Mouse (Mus musculus): Measurements from ENCODE around the gene Naip5.
"Not testable (repeated sequence)": the region's sequence is repeated elsewhere in the genome, so short reads cannot be mapped to it uniquely, and the experiment has no call there.

Naip5 gene

GRCm38 (mm10) chr13:100246223-100246622 is at the start of gene Naip5:
Gene Naip5 (minus strand): TSS chr13:100246323.
- not testable (repeated sequence) for DNase-seq (ENCODE audit: low spot score)

GRCm38 (mm10) chr13:100284611-100285010 is 38.5 kb upstream of the Naip5 start:
- DNase-seq (ENCODE audit: low spot score), result no peak

- not testable (repeated sequence) for DNase-seq (ENCODE audit: low spot score)
These were observed 25.5 kb upstream of the Naip5 start for GRCm38 (mm10) chr13:100271474-100272132.

GRCm38 (mm10) chr13:100256996-100257395 is 10.9 kb upstream of the Naip5 start:
- not testable (repeated sequence) for DNase-seq (ENCODE audit: low spot score)

GRCm38 (mm10) chr13:100255925-100256324 is 9.8 kb upstream of the Naip5 start:
- DNase-seq (ENCODE audit: low spot score), result not testable (repeated sequence)

DNA sequence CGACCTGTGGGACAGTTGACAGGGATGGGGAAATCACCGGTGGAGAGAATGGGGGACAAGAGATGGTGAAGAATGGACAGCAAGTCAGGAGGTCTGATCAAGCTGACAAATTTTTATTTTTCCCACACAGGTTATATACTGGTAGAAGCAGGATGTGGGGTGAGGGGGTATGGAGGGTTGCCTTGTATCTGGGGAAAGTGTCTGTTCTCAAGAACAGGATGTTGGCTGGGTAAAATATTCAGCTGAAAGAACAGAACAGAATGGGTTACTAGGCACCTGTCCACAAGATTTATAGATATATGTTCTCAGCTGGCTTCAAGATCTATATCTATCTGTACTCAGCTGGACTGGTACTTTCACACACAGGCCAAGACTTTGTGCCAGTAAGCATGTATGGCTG is 5.8 kb upstream of the Naip5 start:
- not testable (repeated sequence) for DNase-seq (ENCODE audit: low spot score)

DNA sequence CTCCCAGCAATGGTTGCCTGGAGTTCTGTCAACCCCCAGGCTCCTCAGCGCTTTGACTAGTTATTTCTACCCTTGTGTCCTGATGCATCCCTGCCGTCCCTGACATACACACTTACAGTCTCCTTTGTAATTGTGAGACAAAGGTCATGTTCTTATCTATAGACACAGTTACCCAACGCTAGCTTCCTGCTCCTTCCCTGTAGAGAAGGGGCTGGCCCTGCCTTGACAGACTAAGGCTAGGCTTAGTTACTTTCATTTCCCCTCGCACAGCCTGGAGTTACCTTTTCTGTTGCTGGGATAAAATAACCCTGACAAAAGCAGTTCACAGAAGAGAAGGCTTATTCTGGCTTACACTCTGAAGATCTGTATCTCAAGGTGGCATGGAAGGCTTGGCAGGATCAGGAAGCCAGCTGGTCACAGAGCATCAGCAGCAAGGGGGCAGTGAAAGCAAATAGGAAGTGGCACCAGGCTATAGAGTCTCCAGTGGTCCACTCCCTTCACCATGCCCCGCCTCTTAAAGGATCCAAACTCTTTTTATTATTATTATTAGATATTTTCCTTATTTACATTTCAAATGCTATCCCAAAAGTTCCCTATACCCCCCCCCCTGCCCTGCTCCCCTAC is 885 bp upstream of the Naip5 start:
- DNase-seq (ENCODE audit: low spot score), result not testable (repeated sequence)

GRCm38 (mm10) chr13:100243702-100244101 is 2.4 kb downstream of the Naip5 start:
- DNase-seq (ENCODE audit: low spot score), result no peak

- DNase-seq (ENCODE audit: low spot score), result not testable (repeated sequence)
These were observed 32.4 kb downstream of the Naip5 start for GRCm38 (mm10) chr13:100213683-100214082.

GRCm38 (mm10) chr13:100210540-100210939 is 35.6 kb downstream of the Naip5 start:
- peak; percentile 26 for DNase-seq (ENCODE audit: low spot score)

DNA sequence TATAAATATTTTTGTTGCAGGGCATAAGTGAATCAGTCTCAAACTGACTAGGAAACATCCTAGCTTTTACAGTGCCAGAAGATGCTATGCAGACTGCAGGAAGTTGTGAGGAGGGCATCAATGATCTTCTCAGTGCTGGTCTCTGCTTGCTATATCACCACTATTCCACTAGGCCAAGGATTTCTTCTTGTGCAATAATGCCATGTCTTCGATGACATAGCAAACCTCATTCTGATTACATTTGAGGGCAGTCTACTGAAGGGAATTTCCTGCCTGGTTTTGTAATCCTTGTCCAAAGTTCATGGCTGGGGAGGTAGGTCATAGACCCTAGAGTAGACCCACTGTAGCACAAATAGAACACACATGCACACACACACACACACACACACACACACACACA is 42.8 kb downstream of the Naip5 start:
- DNase-seq (ENCODE audit: low spot score), result no peak

DNA sequence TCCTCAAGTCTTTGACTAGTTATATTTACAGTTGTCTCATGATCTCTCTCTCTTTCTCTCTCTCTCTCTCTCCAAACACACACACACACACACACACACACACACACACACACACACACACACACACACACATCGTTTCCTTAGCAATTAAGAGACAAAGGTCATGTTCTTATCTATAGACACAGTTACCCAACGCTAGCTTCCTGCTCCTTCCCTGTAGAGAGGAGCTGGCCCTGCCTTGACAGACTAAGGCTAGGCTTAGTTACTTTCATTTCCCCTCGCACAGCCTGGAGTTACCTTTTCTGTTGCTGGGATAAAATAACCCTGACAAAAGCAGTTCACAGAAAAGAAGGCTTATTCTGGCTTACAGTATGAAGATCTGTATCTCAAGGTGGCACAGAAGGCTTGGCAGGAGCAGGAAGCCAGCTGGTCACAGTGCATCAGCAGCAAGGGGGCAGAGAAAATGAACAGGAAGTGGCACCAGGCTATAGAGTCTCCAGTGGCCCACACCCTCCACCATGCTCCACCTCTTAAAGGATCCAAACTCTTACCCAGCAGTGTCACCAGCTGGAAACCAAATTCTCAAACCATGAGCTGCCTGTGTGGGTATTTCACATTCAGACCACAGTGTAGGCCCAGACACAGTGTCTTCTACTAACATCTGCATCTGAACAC is 44.3 kb downstream of the Naip5 start, which contains the start of gene Naip2:
Naip2 (minus strand) TSS at position 434 of the 675 bp plus-strand sequence.
- not testable (repeated sequence) for DNase-seq (ENCODE audit: low spot score)

GRCm38 (mm10) chr13:100200778-100201177 is 45.3 kb downstream of the Naip5 start:
- no peak for DNase-seq (ENCODE audit: low spot score)

DNA sequence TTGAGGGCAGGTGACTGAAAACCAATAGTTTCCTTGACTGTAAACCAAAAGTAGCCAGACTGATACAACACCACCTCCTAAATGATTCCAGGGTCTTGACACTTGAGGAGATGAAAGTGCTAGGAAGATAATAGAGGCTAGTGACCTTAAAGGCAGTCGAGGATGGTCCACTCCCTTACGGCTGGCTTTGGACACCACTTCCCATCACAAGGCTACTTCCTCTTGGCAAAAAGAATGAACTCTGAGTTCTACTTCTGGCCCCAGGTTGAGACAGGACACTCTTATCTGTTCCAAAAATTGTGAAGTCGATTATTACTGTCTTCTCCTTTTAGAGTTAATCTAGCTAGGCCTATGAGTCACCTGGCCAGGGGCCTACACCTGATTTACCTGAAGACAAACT is 50.7 kb downstream of the Naip5 start:
- DNase-seq (ENCODE audit: low spot score), result no peak

DNA sequence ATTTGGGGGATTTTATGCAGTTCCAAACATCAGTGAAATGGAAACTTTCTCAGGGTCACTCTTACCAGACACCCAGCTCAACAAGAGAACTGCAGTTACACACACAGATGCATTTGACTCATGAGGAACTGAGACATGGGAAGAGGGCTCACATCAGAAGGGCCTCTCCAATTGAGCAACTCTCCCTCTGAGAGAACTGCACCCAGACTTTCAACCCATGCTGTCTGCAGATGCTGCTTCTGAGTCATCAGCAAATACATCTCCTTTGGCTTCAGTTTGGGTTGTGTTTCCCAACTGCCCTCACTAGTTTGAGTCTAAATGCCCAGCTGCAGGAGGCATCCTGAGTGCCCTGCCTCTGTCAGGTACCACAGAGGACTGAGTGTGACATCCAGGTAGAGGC is 63.0 kb downstream of the Naip5 start:
- DNase-seq (ENCODE audit: low spot score), result not testable (repeated sequence)

- not testable (repeated sequence) for DNase-seq (ENCODE audit: low spot score)
These were observed 71.8 kb downstream of the Naip5 start for GRCm38 (mm10) chr13:100174360-100174759.

- DNase-seq (ENCODE audit: low spot score), result not testable (repeated sequence)
These were observed 79.7 kb downstream of the Naip5 start for GRCm38 (mm10) chr13:100166378-100166777.

DNA sequence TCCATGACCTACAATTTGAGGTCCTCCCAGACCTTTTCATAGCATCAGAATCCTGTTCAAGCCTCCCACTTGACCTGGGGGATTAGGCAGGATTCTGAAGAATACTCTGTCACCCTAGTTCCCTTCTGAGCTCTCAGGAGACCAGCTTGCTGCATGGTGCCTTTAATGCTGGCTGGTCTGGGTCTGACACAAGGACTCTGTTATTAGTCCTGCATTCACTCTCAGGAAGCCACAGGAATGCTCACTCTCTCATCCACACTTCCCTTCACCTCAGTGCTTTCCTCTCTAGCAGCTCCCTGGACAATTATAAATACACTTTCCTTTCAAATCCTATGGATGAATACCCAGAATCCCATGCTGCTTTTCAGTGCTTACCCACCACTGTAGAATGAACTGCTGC is 83.7 kb downstream of the Naip5 start:
- DNase-seq (ENCODE audit: low spot score), result not testable (repeated sequence)

Measured in urinary bladder, postnatal 25 days (tissue).